Mouse (Mus musculus) testis, postnatal 14 days (tissue): ENCODE results near the gene Epha4.

ENCODE experiments used
- DNase-seq: peaks from one replicate; pipeline ENCODE4 v3.0.0; 2021; ENCODE audit warnings: low spot score

The Epha4 gene

GRCm38 (mm10) chr1:77512431-77513195 is 2.3 kb downstream of the Epha4 start:
- DNase-seq, result no peak

- DNase-seq, result no peak
Measured at GRCm38 (mm10) chr1:77512059-77512407, 2.9 kb downstream of the Epha4 start.

- DNase-seq, result no peak
Measured at GRCm38 (mm10) chr1:77511372-77512058, 3.4 kb downstream of the Epha4 start.

GRCm38 (mm10) chr1:77510623-77511022 is 4.3 kb downstream of the Epha4 start:
- DNase-seq, result no peak

GRCm38 (mm10) chr1:77506856-77507200 is 8.1 kb downstream of the Epha4 start:
- DNase-seq, result no peak

- DNase-seq, result no peak
Measured at GRCm38 (mm10) chr1:77506038-77506855, 8.6 kb downstream of the Epha4 start.

- DNase-seq, result no peak
Measured at GRCm38 (mm10) chr1:77505263-77505662, 9.6 kb downstream of the Epha4 start.

- DNase-seq, result no peak
Measured at GRCm38 (mm10) chr1:77504813-77505212, 10.1 kb downstream of the Epha4 start.

- DNase-seq, result no peak
Measured at GRCm38 (mm10) chr1:77503711-77504181, 11.1 kb downstream of the Epha4 start.

GRCm38 (mm10) chr1:77502554-77503119 is 12.3 kb downstream of the Epha4 start:
- DNase-seq, result no peak

- no peak for DNase-seq
Measured at GRCm38 (mm10) chr1:77501363-77501933, 13.4 kb downstream of the Epha4 start.

GRCm38 (mm10) chr1:77497506-77497905 is 17.4 kb downstream of the Epha4 start:
- DNase-seq, result no peak

GRCm38 (mm10) chr1:77496468-77497181 is 18.3 kb downstream of the Epha4 start:
- no peak for DNase-seq

- no peak for DNase-seq
Measured at GRCm38 (mm10) chr1:77495790-77496158, 19.1 kb downstream of the Epha4 start.

- no peak for DNase-seq
Measured at GRCm38 (mm10) chr1:77495030-77495789, 19.7 kb downstream of the Epha4 start.

GRCm38 (mm10) chr1:77493841-77494635 is 20.9 kb downstream of the Epha4 start:
- DNase-seq, result no peak

- no peak for DNase-seq
Measured at GRCm38 (mm10) chr1:77490166-77490565, 24.7 kb downstream of the Epha4 start.

- no peak for DNase-seq
Measured at GRCm38 (mm10) chr1:77489387-77489786, 25.5 kb downstream of the Epha4 start.

- no peak for DNase-seq
Measured at GRCm38 (mm10) chr1:77487856-77488462, 26.9 kb downstream of the Epha4 start.
